Mouse (Mus musculus): ENCODE results near the gene Gm5901. TPM values are rescaled to one million over a fixed set of nuclear protein-coding genes. Genes with fewer than 3 reads are reported as not detected.

Gm5901 gene
- polyA plus RNA-seq, 1 experiment: not detected

DNA sequence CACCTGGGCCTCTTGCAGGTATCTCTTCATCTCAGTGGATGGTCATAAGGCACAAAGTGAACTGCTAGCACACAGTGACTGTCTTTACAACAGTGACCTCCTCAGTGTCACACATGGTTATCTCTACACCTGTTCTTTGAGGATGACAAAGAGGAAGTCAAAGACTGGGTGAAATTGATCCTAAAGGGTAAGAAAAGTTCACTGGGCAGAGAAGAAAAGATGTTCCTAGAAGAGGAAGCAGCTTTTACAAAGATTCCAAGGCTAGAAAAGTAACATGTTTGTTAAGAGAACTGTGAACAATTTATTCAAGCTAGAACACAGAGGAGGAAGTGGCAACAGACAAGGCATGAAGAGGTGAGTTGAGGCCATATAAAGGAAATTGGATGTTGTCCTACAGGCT is 21.3 kb downstream of the Gm5901 start:
- Histone ChIP-seq H3K4me3 (no peak overlapping the region), H3K79me2 (ENCODE audit: control insufficient read depth, insufficient read depth) (peaks cover 36% of the 10 kb centered on the region), H3K36me3 (ENCODE audit: control insufficient read depth, insufficient read depth) (peaks cover 9% of the 10 kb centered on the region), H3ac (ENCODE audit: control insufficient read depth, insufficient read length) (no peak overlapping the region), H3K4me2 (ENCODE audit: low read depth) (no peak overlapping the region), H3K27me3 (ENCODE audit: control insufficient read depth, insufficient read depth, insufficient read length) (no peaks in the 10 kb centered on the region)
- TF ChIP-seq E2F4 (IDR thresholded peaks at IDR 0.05; ENCODE audit: insufficient read depth) (no peak), MYOD1 (IDR thresholded peaks at IDR 0.05; ENCODE audit: control insufficient read depth in 1 of 3, insufficient read length in 2 of 3, low read depth in 2 of 3) (no peak), MAX (IDR thresholded peaks at IDR 0.05; ENCODE audit: low read depth) (no peak), CEBPB (IDR thresholded peaks at IDR 0.05; ENCODE audit: insufficient read depth, poor library complexity, severe bottlenecking) (no peak)

DNA sequence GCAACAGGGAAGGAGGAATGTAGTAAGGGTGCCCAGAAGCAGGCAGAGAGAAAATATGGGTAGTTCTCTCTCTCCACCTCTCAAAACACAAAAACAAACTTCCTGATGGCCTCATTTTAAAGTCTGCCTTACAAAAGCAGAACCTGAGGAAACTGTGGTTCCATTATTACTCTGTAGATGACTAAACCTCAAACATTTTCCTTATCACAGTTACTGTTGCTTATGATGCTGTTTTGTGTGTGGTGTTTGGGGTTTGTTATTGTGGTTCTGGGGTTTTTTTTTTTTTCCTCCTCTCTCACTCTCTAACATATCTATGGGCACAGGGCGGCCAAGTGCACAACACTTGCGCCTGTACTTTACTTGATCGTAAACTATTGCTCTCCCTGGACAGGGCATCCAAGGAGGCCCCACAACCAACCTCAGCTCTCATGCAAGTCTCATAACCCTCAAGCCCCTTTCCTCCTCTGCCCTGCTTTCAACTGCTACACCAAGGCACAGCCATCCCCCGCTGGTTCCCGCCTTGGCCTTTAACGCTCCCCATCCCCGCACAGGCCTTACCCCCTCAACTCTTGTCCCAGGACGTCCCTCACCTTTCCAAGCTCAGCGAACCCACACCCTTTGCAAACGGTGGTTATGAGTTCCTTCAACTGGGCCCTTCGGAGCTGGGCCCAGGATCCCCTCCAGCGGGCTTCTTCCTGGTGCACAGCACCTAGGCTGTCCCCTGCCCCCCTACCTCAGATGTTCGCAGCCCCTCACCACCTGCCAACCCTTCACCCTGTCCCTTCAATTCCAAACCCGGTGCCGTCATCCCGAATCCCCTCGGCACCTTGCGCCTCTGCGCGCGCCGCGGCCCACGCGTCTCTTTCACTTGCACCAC is 24.5 kb downstream of the Gm5901 start:
- H3K27me3 ChIP-seq (ENCODE audit: control insufficient read depth, insufficient read depth, insufficient read length): no peaks in the 10 kb centered on the region
- H3K79me2 ChIP-seq (ENCODE audit: control insufficient read depth, insufficient read depth): peaks cover 36% of the 10 kb centered on the region
- TF ChIP-seq POLR2A (IDR thresholded peaks at IDR 0.05; ENCODE audit: insufficient read length, low read depth): no peak
- TF ChIP-seq CEBPB (IDR thresholded peaks at IDR 0.05; ENCODE audit: insufficient read depth, poor library complexity, severe bottlenecking): no peak
- TF ChIP-seq E2F4 (IDR thresholded peaks at IDR 0.05; ENCODE audit: insufficient read depth): no peak
- peak overlapping the region; percentile 40 for H3K4me3 ChIP-seq
- peaks cover 5% of the 10 kb centered on the region for H3K36me3 ChIP-seq (ENCODE audit: control insufficient read depth, insufficient read depth)
- peak overlapping the region; percentile 72 for H3K4me2 ChIP-seq (ENCODE audit: low read depth)
- peak overlapping the region; percentile 80 for H3ac ChIP-seq (ENCODE audit: control insufficient read depth, insufficient read length)

DNA sequence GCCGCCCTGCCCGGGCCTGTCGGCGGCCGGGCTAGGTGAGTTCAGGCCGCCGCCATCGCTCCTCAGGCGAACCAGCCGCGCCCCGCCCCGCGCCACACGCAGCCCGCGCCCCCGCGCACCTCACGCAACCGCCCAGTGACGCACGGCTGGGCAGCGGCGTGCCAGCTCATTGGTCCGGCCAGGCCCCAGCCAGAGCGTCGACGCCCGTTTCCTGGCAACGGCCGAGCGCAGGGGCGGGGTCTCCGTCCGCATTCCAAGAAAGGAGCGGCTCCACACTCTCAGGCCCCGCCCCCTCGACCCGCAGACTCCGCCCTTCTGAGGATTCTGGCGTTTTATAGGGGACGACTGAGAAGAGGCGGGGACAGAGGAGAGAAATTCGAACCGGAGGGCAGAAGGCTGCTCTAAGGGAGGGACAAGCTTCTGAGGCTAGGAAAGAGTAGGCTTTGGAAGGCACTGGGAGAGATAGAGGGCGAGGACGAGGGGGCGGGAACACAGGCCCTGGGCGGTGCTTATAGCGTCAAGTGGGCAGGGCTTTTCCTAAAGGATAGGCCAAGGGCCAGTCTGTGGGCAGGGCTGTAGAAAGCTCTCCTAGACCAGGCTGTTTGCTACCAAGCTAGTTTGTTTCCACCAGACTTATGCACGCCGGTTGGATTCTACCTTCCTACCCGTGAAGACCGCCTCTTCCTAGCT is 25.2 kb downstream of the Gm5901 start, which contains the start of gene Fam160a2:
Gene Fam160a2, minus strand, starts transcription at position 120 of the 690 bp plus-strand sequence.
- peaks cover 36% of the 10 kb centered on the region for H3K79me2 ChIP-seq (ENCODE audit: control insufficient read depth, insufficient read depth)
- H3K36me3 ChIP-seq (ENCODE audit: control insufficient read depth, insufficient read depth): peaks cover 5% of the 10 kb centered on the region
- H3K4me3 ChIP-seq: peak within 1 kb of the TSS; percentile 40
- H3K4me2 ChIP-seq (ENCODE audit: low read depth): peak within 1 kb of the TSS; percentile 73
- H3ac ChIP-seq (ENCODE audit: control insufficient read depth, insufficient read length): peak within 1 kb of the TSS; percentile 80
- peak; percentile 58 for TF ChIP-seq SRF (IDR thresholded peaks at IDR 0.05; ENCODE audit: control insufficient read depth, insufficient read length, low read depth)
- no peak for TF ChIP-seq E2F4 (IDR thresholded peaks at IDR 0.05; ENCODE audit: insufficient read depth)
- TF ChIP-seq MYOD1 (IDR thresholded peaks at IDR 0.05; ENCODE audit: control insufficient read depth in 1 of 3, insufficient read length in 2 of 3, low read depth in 2 of 3): peak in 1 of 3 experiments; percentile 39
- TF ChIP-seq POLR2A (IDR thresholded peaks at IDR 0.05; ENCODE audit: insufficient read length, low read depth): peak; percentile 78
- TF ChIP-seq TCF12 (IDR thresholded peaks at IDR 0.05; ENCODE audit: insufficient read depth, poor library complexity, severe bottlenecking): no peak
- no peak for TF ChIP-seq MAX (IDR thresholded peaks at IDR 0.05; ENCODE audit: low read depth)
- TF ChIP-seq MYOG (IDR thresholded peaks at IDR 0.05; ENCODE audit: control insufficient read depth in 1 of 3, insufficient read depth in 1 of 3, insufficient read length in 2 of 3, low read depth in 2 of 3): no peak
- no peak for TF ChIP-seq TCF3 (IDR thresholded peaks at IDR 0.05; ENCODE audit: insufficient read length, low read depth)
- TF ChIP-seq USF1 (IDR thresholded peaks at IDR 0.05; ENCODE audit: low read depth): no peak
- no peak for TF ChIP-seq REST (IDR thresholded peaks at IDR 0.05; ENCODE audit: insufficient read depth, insufficient read length)
- TF ChIP-seq CEBPB (IDR thresholded peaks at IDR 0.05; ENCODE audit: insufficient read depth, poor library complexity, severe bottlenecking): no peak
- peak; percentile 70 for TF ChIP-seq POLR2AphosphoS2 (IDR thresholded peaks at IDR 0.05; ENCODE audit: insufficient read length, low read depth)
- H3K27me3 ChIP-seq (ENCODE audit: control insufficient read depth, insufficient read depth, insufficient read length): no peaks in the 10 kb centered on the region

DNA sequence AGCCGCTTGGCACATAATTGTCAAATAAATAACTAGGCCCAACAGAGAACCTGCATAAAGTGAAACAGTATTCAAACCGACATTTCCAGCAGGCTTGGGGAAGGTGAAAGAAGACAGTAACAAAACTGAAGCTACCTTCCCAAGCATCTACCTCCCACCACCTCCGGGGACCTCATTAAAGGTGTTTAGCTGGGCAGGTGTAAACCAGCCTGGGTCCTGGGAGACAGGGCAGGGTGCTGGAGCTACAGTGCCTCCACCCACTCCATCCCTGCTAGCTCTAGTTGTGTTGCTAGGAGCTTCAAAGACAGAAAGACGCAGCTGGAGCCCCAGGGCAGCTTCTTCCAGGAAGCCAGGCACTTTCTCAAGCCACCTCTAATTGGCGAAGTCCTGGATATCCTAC is 29.4 kb downstream of the Gm5901 start, which contains the start of gene Cnga4:
Gene Cnga4, plus strand, starts transcription at position 301 of the 400 bp plus-strand sequence.
- TF ChIP-seq REST (IDR thresholded peaks at IDR 0.05; ENCODE audit: insufficient read depth, insufficient read length): no peak
- no peak for TF ChIP-seq CEBPB (IDR thresholded peaks at IDR 0.05; ENCODE audit: insufficient read depth, poor library complexity, severe bottlenecking)
- TF ChIP-seq TCF3 (IDR thresholded peaks at IDR 0.05; ENCODE audit: insufficient read length, low read depth): no peak
- no peak for TF ChIP-seq TCF12 (IDR thresholded peaks at IDR 0.05; ENCODE audit: insufficient read depth, poor library complexity, severe bottlenecking)
- TF ChIP-seq MAX (IDR thresholded peaks at IDR 0.05; ENCODE audit: low read depth): no peak
- TF ChIP-seq USF1 (IDR thresholded peaks at IDR 0.05; ENCODE audit: low read depth): no peak
- TF ChIP-seq SRF (IDR thresholded peaks at IDR 0.05; ENCODE audit: control insufficient read depth, insufficient read length, low read depth): no peak
- no peak for TF ChIP-seq POLR2AphosphoS2 (IDR thresholded peaks at IDR 0.05; ENCODE audit: insufficient read length, low read depth)
- no peak for TF ChIP-seq MYOG (IDR thresholded peaks at IDR 0.05; ENCODE audit: control insufficient read depth in 1 of 3, insufficient read depth in 1 of 3, insufficient read length in 2 of 3, low read depth in 2 of 3)
- TF ChIP-seq E2F4 (IDR thresholded peaks at IDR 0.05; ENCODE audit: insufficient read depth): no peak
- TF ChIP-seq POLR2A (IDR thresholded peaks at IDR 0.05; ENCODE audit: insufficient read length, low read depth): no peak
- TF ChIP-seq MYOD1 (IDR thresholded peaks at IDR 0.05; ENCODE audit: control insufficient read depth in 1 of 3, insufficient read length in 2 of 3, low read depth in 2 of 3): no peak
- H3K4me2 ChIP-seq (ENCODE audit: low read depth): no peak within 1 kb of the TSS
- H3K4me3 ChIP-seq: no peak within 1 kb of the TSS
- H3ac ChIP-seq (ENCODE audit: control insufficient read depth, insufficient read length): no peak within 1 kb of the TSS
- no peaks in the 10 kb centered on the region for H3K27me3 ChIP-seq (ENCODE audit: control insufficient read depth, insufficient read depth, insufficient read length)
- peaks cover 4% of the 10 kb centered on the region for H3K79me2 ChIP-seq (ENCODE audit: control insufficient read depth, insufficient read depth)
- no peaks in the 10 kb centered on the region for H3K36me3 ChIP-seq (ENCODE audit: control insufficient read depth, insufficient read depth)
